Mouse (Mus musculus): Measurements from ENCODE around the gene Nampt. TPM values are rescaled to one million over a fixed set of nuclear protein-coding genes. Genes with fewer than 3 reads are reported as not detected.

The Nampt gene
- total and polyA plus RNA-seq, 3 experiments, result 33.4 to 116 (median 61.6) TPM

DNA sequence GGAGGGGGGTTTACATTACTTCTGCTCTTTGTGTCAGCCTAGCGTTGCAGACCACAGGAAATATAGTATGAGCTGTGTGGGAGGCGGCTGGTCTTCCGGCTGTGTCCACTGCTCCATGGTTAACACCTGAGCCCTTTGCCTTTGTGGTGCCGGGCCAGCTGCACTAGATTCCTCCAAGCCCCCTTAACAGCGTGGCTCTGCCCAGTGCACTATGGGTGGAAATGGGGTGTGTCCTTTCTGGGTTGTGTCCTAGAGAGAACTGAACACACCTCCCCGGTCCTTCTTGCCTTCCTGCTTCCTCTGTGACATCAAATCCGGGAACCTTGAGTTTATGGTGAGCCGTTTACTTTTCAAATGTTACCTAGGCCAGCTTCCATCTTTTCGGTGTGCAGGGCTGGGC, 58.2 kb downstream of the Nampt start:
- DNase-seq (ENCODE audit: low spot score), result no peak
- Histone ChIP-seq H3K4me3 (ENCODE audit: low read depth, low read length) (no peak overlapping the region), H3K27me3 (ENCODE audit: insufficient read depth, low read length) (peaks cover 3% of the 10 kb centered on the region; the same call in 1 of the 2 replicates), H3K4me1 (ENCODE audit: insufficient read depth, low read depth, low read length) (peaks cover 10% of the 10 kb centered on the region), H3K9me3 (replicated peaks) (no peaks in the 10 kb centered on the region), H3K36me3 (replicated peaks) (no peaks in the 10 kb centered on the region)
- no peak for ATAC-seq (ENCODE audit: extremely low read depth, insufficient number of reproducible peaks, low FRiP score, poor library complexity, severe bottlenecking)
- TF ChIP-seq POLR2AphosphoS5 (IDR thresholded peaks at IDR 0.05; ENCODE audit: insufficient replicate concordance, low read depth, low read length) (no peak), TAL1 (conservative IDR thresholded peaks at IDR 0.05; ENCODE audit: low read depth, low read length) (no peak), GATA2 (IDR thresholded peaks at IDR 0.05; ENCODE audit: borderline replicate concordance, low read depth, low read length) (no peak), CTCF (IDR thresholded peaks at IDR 0.05; ENCODE audit: low read depth, low read length) (no peak), GATA1 (IDR thresholded peaks at IDR 0.05; ENCODE audit: borderline replicate concordance, low read length) (no peak)

DNA sequence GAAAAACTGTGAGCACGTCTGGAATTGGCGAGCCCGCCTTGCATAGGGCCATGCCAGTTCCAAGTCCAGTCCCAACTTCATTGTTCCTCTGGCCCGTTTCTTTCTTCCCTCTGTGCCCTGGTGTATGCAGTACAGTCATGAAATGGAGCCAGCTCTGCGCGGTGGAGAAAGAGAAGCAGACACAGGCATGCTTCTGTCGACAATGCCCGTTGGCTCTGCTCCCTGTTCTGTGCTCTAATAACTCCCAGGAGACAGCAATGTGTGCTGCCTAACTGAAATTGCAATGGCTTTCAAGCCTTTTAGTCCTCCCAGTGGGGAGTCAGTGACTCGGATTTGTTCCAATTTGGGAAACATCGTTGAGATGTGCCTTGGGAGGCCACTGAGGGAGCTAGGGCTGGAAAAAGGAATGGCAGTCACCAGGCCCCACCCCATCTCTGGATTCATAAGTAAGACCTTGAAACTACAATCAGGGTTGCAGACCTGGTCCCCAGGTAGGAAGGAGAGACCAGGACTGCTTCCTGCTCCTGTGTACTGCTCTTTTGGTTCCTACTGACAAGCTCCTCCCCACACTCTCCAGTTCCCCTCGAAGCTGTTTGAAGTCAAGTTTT, 58.7 kb downstream of the Nampt start:
- Histone ChIP-seq H3K36me3 (replicated peaks) (no peaks in the 10 kb centered on the region), H3K9me3 (replicated peaks) (no peaks in the 10 kb centered on the region), H3K4me1 (ENCODE audit: insufficient read depth, low read depth, low read length) (peaks cover 10% of the 10 kb centered on the region), H3K4me3 (ENCODE audit: low read depth, low read length) (no peak overlapping the region), H3K27me3 (ENCODE audit: insufficient read depth, low read length) (no peaks in the 10 kb centered on the region; the same call in 1 of the 2 replicates)
- ATAC-seq (ENCODE audit: extremely low read depth, insufficient number of reproducible peaks, low FRiP score, poor library complexity, severe bottlenecking), result no peak
- no peak for TF ChIP-seq POLR2AphosphoS5 (IDR thresholded peaks at IDR 0.05; ENCODE audit: insufficient replicate concordance, low read depth, low read length)
- TF ChIP-seq CTCF (IDR thresholded peaks at IDR 0.05; ENCODE audit: low read depth, low read length), result no peak
- no peak for TF ChIP-seq TAL1 (conservative IDR thresholded peaks at IDR 0.05; ENCODE audit: low read depth, low read length)
- no peak for TF ChIP-seq GATA2 (IDR thresholded peaks at IDR 0.05; ENCODE audit: borderline replicate concordance, low read depth, low read length)
- no peak for TF ChIP-seq GATA1 (IDR thresholded peaks at IDR 0.05; ENCODE audit: borderline replicate concordance, low read length)
- DNase-seq (ENCODE audit: low spot score), result no peak

DNA sequence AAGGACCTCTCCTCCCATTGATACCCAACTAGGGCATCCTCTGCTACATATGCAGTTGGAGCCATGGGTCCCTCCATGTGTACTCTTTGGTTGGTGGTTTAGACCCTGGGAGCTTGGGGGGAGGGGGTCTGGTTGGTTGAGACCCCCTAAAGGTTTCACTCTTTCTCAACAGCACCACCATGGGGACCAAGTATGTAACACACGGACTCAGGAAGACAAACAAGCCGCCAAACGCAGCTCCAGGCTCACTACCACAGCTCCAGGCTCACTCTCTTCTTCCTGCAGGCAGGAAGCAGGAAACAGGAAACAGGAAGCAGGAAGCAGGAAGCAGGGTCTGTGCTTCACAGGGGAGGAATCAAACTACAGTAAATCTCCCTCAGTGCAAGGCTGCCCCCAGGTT, 60.0 kb downstream of the Nampt start:
- H3K4me3 ChIP-seq (ENCODE audit: low read depth, low read length), result no peak overlapping the region
- H3K27me3 ChIP-seq (ENCODE audit: insufficient read depth, low read length), result no peaks in the 10 kb centered on the region
- no peaks in the 10 kb centered on the region for H3K36me3 ChIP-seq (replicated peaks)
- ATAC-seq (ENCODE audit: extremely low read depth, insufficient number of reproducible peaks, low FRiP score, poor library complexity, severe bottlenecking) (peak; percentile 28; the same call in 1 of the 2 replicates), DNase-seq (ENCODE audit: low spot score) (no peak)
- TF ChIP-seq GATA2 (IDR thresholded peaks at IDR 0.05; ENCODE audit: borderline replicate concordance, low read depth, low read length) (no peak), GATA1 (IDR thresholded peaks at IDR 0.05; ENCODE audit: borderline replicate concordance, low read length) (no peak), POLR2AphosphoS5 (IDR thresholded peaks at IDR 0.05; ENCODE audit: insufficient replicate concordance, low read depth, low read length) (no peak), CTCF (IDR thresholded peaks at IDR 0.05; ENCODE audit: low read depth, low read length) (no peak), TAL1 (conservative IDR thresholded peaks at IDR 0.05; ENCODE audit: low read depth, low read length) (no peak)
- no peaks in the 10 kb centered on the region for H3K9me3 ChIP-seq (replicated peaks)
- peaks cover 10% of the 10 kb centered on the region for H3K4me1 ChIP-seq (ENCODE audit: insufficient read depth, low read depth, low read length)

DNA sequence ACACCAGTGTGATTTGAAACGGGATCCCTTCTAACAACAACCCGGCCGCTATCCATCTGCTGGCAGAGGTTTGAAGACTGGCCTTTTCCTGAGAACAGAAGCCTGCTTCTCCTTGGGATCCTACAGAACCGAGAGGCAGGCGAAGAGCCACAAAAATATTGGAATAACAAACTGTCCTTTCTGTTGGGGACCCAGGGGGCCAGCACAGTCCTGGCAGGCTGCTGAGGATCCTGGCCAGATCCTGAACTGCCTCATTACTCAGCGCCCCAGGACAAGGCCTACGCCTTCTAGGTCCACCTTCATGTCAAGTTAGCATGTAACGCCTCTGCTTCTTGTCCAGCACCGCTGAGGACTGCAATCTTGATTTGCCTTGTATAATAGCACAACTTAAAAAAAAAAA, 65.0 kb downstream of the Nampt start:
- Histone ChIP-seq H3K27me3 (ENCODE audit: insufficient read depth, low read length) (peaks cover under 1% of the 10 kb centered on the region), H3K9me3 (replicated peaks) (no peaks in the 10 kb centered on the region), H3K4me1 (ENCODE audit: insufficient read depth, low read depth, low read length) (peaks cover 6% of the 10 kb centered on the region), H3K4me3 (ENCODE audit: low read depth, low read length) (no peak overlapping the region), H3K36me3 (replicated peaks) (no peaks in the 10 kb centered on the region)
- no peak for TF ChIP-seq GATA1 (IDR thresholded peaks at IDR 0.05; ENCODE audit: borderline replicate concordance, low read length)
- TF ChIP-seq GATA2 (IDR thresholded peaks at IDR 0.05; ENCODE audit: borderline replicate concordance, low read depth, low read length), result no peak
- no peak for TF ChIP-seq TAL1 (conservative IDR thresholded peaks at IDR 0.05; ENCODE audit: low read depth, low read length)
- no peak for TF ChIP-seq CTCF (IDR thresholded peaks at IDR 0.05; ENCODE audit: low read depth, low read length)
- TF ChIP-seq POLR2AphosphoS5 (IDR thresholded peaks at IDR 0.05; ENCODE audit: insufficient replicate concordance, low read depth, low read length), result no peak
- ATAC-seq (ENCODE audit: extremely low read depth, insufficient number of reproducible peaks, low FRiP score, poor library complexity, severe bottlenecking) (no peak), DNase-seq (ENCODE audit: low spot score) (no peak)

DNA sequence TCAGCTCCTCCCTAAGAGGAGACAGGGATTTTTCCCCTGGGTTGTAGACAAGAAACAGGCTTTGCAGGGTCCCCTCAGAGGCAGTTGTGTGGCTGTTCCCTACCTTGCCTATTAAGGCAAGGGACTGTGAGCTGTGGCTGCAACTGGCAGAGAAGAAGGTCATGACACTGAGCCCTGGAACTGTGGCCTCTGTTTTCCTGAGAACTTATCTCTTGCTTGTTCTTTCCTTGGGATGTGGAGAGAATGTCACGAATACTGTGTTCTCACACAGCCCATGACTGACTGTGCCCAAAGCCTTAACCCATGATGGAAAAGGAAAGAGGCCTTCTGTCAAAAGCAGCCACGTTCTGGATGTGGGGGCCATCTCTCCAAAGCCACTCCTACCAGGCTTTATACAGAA, 65.7 kb downstream of the Nampt start:
- Histone ChIP-seq H3K4me3 (ENCODE audit: low read depth, low read length) (no peak overlapping the region), H3K27me3 (ENCODE audit: insufficient read depth, low read length) (peaks cover 7% of the 10 kb centered on the region), H3K36me3 (replicated peaks) (no peaks in the 10 kb centered on the region), H3K9me3 (replicated peaks) (no peaks in the 10 kb centered on the region), H3K4me1 (ENCODE audit: insufficient read depth, low read depth, low read length) (peaks cover 1% of the 10 kb centered on the region)
- DNase-seq (ENCODE audit: low spot score) (no peak), ATAC-seq (ENCODE audit: extremely low read depth, insufficient number of reproducible peaks, low FRiP score, poor library complexity, severe bottlenecking) (no peak)
- TF ChIP-seq POLR2AphosphoS5 (IDR thresholded peaks at IDR 0.05; ENCODE audit: insufficient replicate concordance, low read depth, low read length), result no peak
- TF ChIP-seq TAL1 (conservative IDR thresholded peaks at IDR 0.05; ENCODE audit: low read depth, low read length), result no peak
- no peak for TF ChIP-seq GATA2 (IDR thresholded peaks at IDR 0.05; ENCODE audit: borderline replicate concordance, low read depth, low read length)
- TF ChIP-seq CTCF (IDR thresholded peaks at IDR 0.05; ENCODE audit: low read depth, low read length), result no peak
- TF ChIP-seq GATA1 (IDR thresholded peaks at IDR 0.05; ENCODE audit: borderline replicate concordance, low read length), result no peak

DNA sequence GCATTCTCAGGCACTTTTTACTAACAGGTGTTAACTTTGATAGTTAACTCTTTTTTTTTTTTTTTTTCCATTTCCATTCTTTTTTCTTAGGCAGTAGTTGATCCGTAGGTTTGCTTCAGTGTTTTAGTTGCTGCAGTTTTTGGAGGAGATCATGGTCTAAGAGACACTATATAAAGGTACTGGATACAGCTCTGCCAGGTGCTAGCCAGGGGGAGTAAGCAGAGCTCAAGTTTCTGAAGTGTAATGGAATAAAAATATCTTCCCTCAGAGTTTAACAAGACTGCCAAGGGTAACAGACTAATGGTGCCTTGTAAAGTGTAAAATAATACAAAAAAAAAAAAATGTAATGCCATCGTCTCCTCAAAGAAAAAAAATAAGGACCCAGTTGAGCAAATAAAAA, 67.0 kb downstream of the Nampt start:
- no peak for DNase-seq (ENCODE audit: low spot score)
- H3K4me3 ChIP-seq (ENCODE audit: low read depth, low read length), result no peak overlapping the region
- peaks cover 7% of the 10 kb centered on the region for H3K27me3 ChIP-seq (ENCODE audit: insufficient read depth, low read length)
- H3K36me3 ChIP-seq (replicated peaks), result no peaks in the 10 kb centered on the region
- H3K4me1 ChIP-seq (ENCODE audit: insufficient read depth, low read depth, low read length), result peaks cover 2% of the 10 kb centered on the region
- H3K9me3 ChIP-seq (replicated peaks), result no peaks in the 10 kb centered on the region
- TF ChIP-seq GATA2 (IDR thresholded peaks at IDR 0.05; ENCODE audit: borderline replicate concordance, low read depth, low read length) (no peak), TAL1 (conservative IDR thresholded peaks at IDR 0.05; ENCODE audit: low read depth, low read length) (no peak)
- no peak for ATAC-seq (ENCODE audit: extremely low read depth, insufficient number of reproducible peaks, low FRiP score, poor library complexity, severe bottlenecking)
